9 mouse cellular contexts compared by ENCODE assay signal in genomic region chr3:55447486-55448460, GRCm38 (mm10). TPM values are rescaled to one million over a fixed set of nuclear protein-coding genes. Genes with fewer than 3 reads are reported as not detected.
A peak's percentile ranks its signal among the peaks of the same experiment; 100 is the strongest.
DNase-seq lines count a peak whose midpoint lies in the region; ATAC-seq and TF ChIP-seq lines count a peak whose summit lies in the region.
"Had no signal": no experiment of that assay in that cellular context is flagged by ENCODE, and none has a peak within 500 bp of the region (broad histone marks: within the 10 kb centered on the region; RNA-seq: fewer than 3 reads in every experiment).

No protein-coding gene starts in this region.

- H3K27ac ChIP-seq in lung, postnatal 0 days (ENCODE audit: low read length) = no peak overlapping the region

- no peaks in the 10 kb centered on the region for H3K27me3 ChIP-seq in lung, postnatal 0 days (replicated peaks; ENCODE audit: insufficient read depth, low read length)

- WGBS in lung, postnatal 0 days = 78% methylated on average over 5 of the region's 5 CpGs

- intact Hi-C loops in left cerebral cortex, postnatal 25 days (cut with DNase I) = loop anchor here (1.0 kb wide), 2 partner anchors 14 to 23 kb away; no protein-coding TSS in a partner anchor

- H3K9me3 ChIP-seq in lung, postnatal 0 days (ENCODE audit: low read length) = no peaks in the 10 kb centered on the region

- H3K9ac ChIP-seq in lung, postnatal 0 days (replicated peaks; ENCODE audit: low read depth) = no peak overlapping the region

- peak; percentile 5 for DNase-seq in lung, postnatal 0 days (ENCODE audit: low spot score)
- no peak for DNase-seq in lung, postnatal 14 days
- DNase-seq in cerebellum, adult 11-12 months = peak; percentile 86
- peak; percentile 43 to 61 for DNase-seq in heart, adult 9 months (ENCODE audit: low spot score in 2 of 2)
- peak; percentile 81 to 98 for DNase-seq in left cerebral cortex, postnatal 25 days (ENCODE audit: low spot score in 2 of 2)
- DNase-seq in natural killer cell, adult 2 months (ENCODE audit: low spot score in 2 of 2) = no peak
- DNase-seq in thymus, postnatal 10 days (ENCODE audit: low spot score in 2 of 2) = no peak
- DNase-seq in thymus, postnatal 36 days = no peak

- ATAC-seq in lung, postnatal 0 days = no peak

- H3K36me3 ChIP-seq in lung, postnatal 0 days (ENCODE audit: insufficient read depth, low read length) = no peaks in the 10 kb centered on the region

- H3K4me1 ChIP-seq in lung, postnatal 0 days (ENCODE audit: insufficient read depth, low read depth, low read length) = no peaks in the 10 kb centered on the region

- no peak for TF ChIP-seq EP300 in lung, postnatal 0 days (IDR thresholded peaks at IDR 0.05)

- H3K4me3 ChIP-seq in lung, postnatal 0 days (ENCODE audit: low read depth, low read length) = no peak overlapping the region

- no peak for TF ChIP-seq CTCF in lung, postnatal 0 days (IDR thresholded peaks at IDR 0.05)

- no peak overlapping the region for H3K4me2 ChIP-seq in lung, postnatal 0 days (replicated peaks; ENCODE audit: low read depth, low read length)

RNA-seq across cellular contexts. Expression of gene Gm21954, which starts 24.2 kb away (rescaled TPM):
- not detected in 2 replicates for polyA plus RNA-seq in lung, postnatal 0 days (2015; fragmentation: Nextera tagmentation; extraction: Ambion mirVana)
- not detected for total RNA-seq in left cerebral cortex, postnatal 25 days (2021)
- polyA plus RNA-seq: heart, embryonic 14.5 days had no signal

Comparison
In these comparisons a context has a peak if more than half of its experiments do, and no peak if none do; other contexts are left out.
1. DNase-seq: peak in lung, postnatal 0 days (single experiment), cerebellum, adult 11-12 months (single experiment), heart, adult 9 months (2 of 2) and left cerebral cortex, postnatal 25 days (2 of 2); none in lung, postnatal 14 days (single experiment), natural killer cell, adult 2 months (0 of 2), thymus, postnatal 10 days (0 of 2) and thymus, postnatal 36 days (0 of 2).